8 mouse cellular contexts compared by ENCODE assay signal in genomic region chr2:91183148-91183513, GRCm38 (mm10). TPM values are rescaled to one million over a fixed set of nuclear protein-coding genes. Genes with fewer than 3 reads are reported as not detected.
DNase-seq lines count a peak whose midpoint lies in the region; ATAC-seq and TF ChIP-seq lines count a peak whose summit lies in the region.

No protein-coding gene starts in this region.

- peak; percentile 96 for ATAC-seq in forebrain, postnatal 0 days
- peak; percentile 87 to 90 for ATAC-seq in hematopoietic stem cell, adult 5-6 weeks (replicated peaks in 1 of 2; ENCODE audit: insufficient read depth in 1 of 2, low FRiP score in 2 of 2, low TSS enrichment in 1 of 2, low read depth in 1 of 2, poor library complexity in 2 of 2, severe bottlenecking in 2 of 2)
- peak; percentile 94 for ATAC-seq in lung, embryonic 16.5 days (ENCODE audit: low read depth)

- H3K27ac ChIP-seq in MEL (ENCODE audit: control insufficient read depth, low read depth, low read length): peak overlapping the region; percentile 98
- H3K27ac ChIP-seq in cerebellum, adult 2 months (ENCODE audit: insufficient read depth, low read length): peak overlapping the region; percentile 84
- H3K27ac ChIP-seq in forebrain, postnatal 0 days (ENCODE audit: low read depth, low read length): peak overlapping the region; percentile 92
- peak overlapping the region; percentile 73 for H3K27ac ChIP-seq in lung, embryonic 16.5 days (ENCODE audit: low read length)

- TF ChIP-seq CTCF in MEL (IDR thresholded peaks at IDR 0.05 in 2 of 3, conservative IDR thresholded peaks at IDR 0.05 in 1 of 3; ENCODE audit: control insufficient read depth in 1 of 3, insufficient read depth in 1 of 3, low read depth in 2 of 3, low read length in 3 of 3, poor library complexity in 1 of 3, severe bottlenecking in 1 of 3): no peak
- TF ChIP-seq CTCF in cerebellum, adult 2 months (IDR thresholded peaks at IDR 0.05; ENCODE audit: borderline replicate concordance, insufficient read depth, low read depth, low read length): no peak
- TF ChIP-seq CTCF in forebrain, postnatal 0 days (IDR thresholded peaks at IDR 0.05; ENCODE audit: low read depth): no peak

- peaks cover 3 to 21% of the 10 kb centered on the region in 2 experiments; a peak in 3 of 4 replicates for H3K36me3 ChIP-seq in MEL (ENCODE audit: control insufficient read depth in 1 of 2, insufficient read depth in 2 of 2, low read length in 2 of 2)
- H3K36me3 ChIP-seq in forebrain, postnatal 0 days (ENCODE audit: insufficient read depth): peaks cover 9% of the 10 kb centered on the region; the same call in 1 of the 2 replicates
- H3K36me3 ChIP-seq in lung, embryonic 16.5 days (ENCODE audit: control insufficient read depth, insufficient read depth, low read length): no peaks in the 10 kb centered on the region; the same call in 1 of the 2 replicates

- no peaks in the 10 kb centered on the region for H3K9me3 ChIP-seq in MEL (replicated peaks; ENCODE audit: insufficient read depth, low read length)
- H3K9me3 ChIP-seq in forebrain, postnatal 0 days (ENCODE audit: low read length): no peaks in the 10 kb centered on the region
- H3K9me3 ChIP-seq in lung, embryonic 16.5 days (ENCODE audit: control insufficient read depth, low read length): no peaks in the 10 kb centered on the region

- peaks cover 7 to 31% of the 10 kb centered on the region in 2 experiments for H3K4me1 ChIP-seq in MEL (ENCODE audit: control insufficient read depth in 1 of 2, insufficient read depth in 2 of 2, low read length in 2 of 2)
- H3K4me1 ChIP-seq in cerebellum, adult 2 months (ENCODE audit: control insufficient read depth, insufficient read depth, low read length): peaks cover 3% of the 10 kb centered on the region; the same call in 1 of the 2 replicates
- peaks cover 13% of the 10 kb centered on the region for H3K4me1 ChIP-seq in forebrain, postnatal 0 days (ENCODE audit: insufficient read depth)
- peaks cover 9% of the 10 kb centered on the region for H3K4me1 ChIP-seq in lung, embryonic 16.5 days (replicated peaks; ENCODE audit: control insufficient read depth, insufficient read depth, low read length)

- H3K4me3 ChIP-seq in MEL (ENCODE audit: control insufficient read depth in 1 of 2, insufficient read depth in 1 of 2, low read depth in 2 of 2, low read length in 2 of 2): peak overlapping the region; percentile 74 to 82
- peak overlapping the region; percentile 97 for H3K4me3 ChIP-seq in cerebellum, adult 2 months (replicated peaks; ENCODE audit: insufficient read depth, low read depth, low read length)
- peak overlapping the region; percentile 91 for H3K4me3 ChIP-seq in forebrain, postnatal 0 days (ENCODE audit: low read depth, low read length)
- peak overlapping the region; percentile 94 for H3K4me3 ChIP-seq in lung, embryonic 16.5 days (ENCODE audit: low read length)

- 0% methylated on average over 9 of the region's 9 CpGs for WGBS in cerebellum, adult 2 months
- WGBS in forebrain, postnatal 0 days: 1% methylated on average over 9 of the region's 9 CpGs
- WGBS in lung, embryonic 16.5 days: under 1% methylated on average over 9 of the region's 9 CpGs

- TF ChIP-seq RAD21 in MEL (IDR thresholded peaks at IDR 0.05; ENCODE audit: low read depth, low read length): no peak

- no peak for TF ChIP-seq POLR2A in MEL (IDR thresholded peaks at IDR 0.05; ENCODE audit: control insufficient read depth in 1 of 2, insufficient read depth in 1 of 2, low read depth in 1 of 2, low read length in 2 of 2, poor library complexity in 1 of 2)
- no peak for TF ChIP-seq POLR2A in cerebellum, adult 2 months (IDR thresholded peaks at IDR 0.05; ENCODE audit: borderline replicate concordance, insufficient read depth, low read length)

- H3K4me2 ChIP-seq in forebrain, postnatal 0 days (ENCODE audit: low read depth): peak overlapping the region; percentile 88
- peak overlapping the region; percentile 82 for H3K4me2 ChIP-seq in lung, embryonic 16.5 days (ENCODE audit: low read depth, low read length)

- no peak for TF ChIP-seq EP300 in MEL (IDR thresholded peaks at IDR 0.05; ENCODE audit: low read depth in 1 of 2, low read length in 2 of 2)

- H3K79me2 ChIP-seq in MEL (ENCODE audit: control insufficient read depth, insufficient read depth, low read length, poor library complexity): peaks cover 14% of the 10 kb centered on the region

- DNase-seq in MEL (ENCODE audit: low read depth, low spot score): peak; percentile 99
- DNase-seq in cerebellum, adult 2 months: peak; percentile 99
- DNase-seq in forebrain, postnatal 0 days: peak; percentile 97
- DNase-seq in layer of hippocampus, adult 9-10 months (ENCODE audit: low spot score): peak; percentile 93
- DNase-seq in ovary, postnatal 10 days (ENCODE audit: low spot score): peak; percentile 62
- DNase-seq in thymus, postnatal 10 days (ENCODE audit: low spot score in 2 of 2): peak; percentile 97 to 98

- peak overlapping the region; percentile 90 for H3K9ac ChIP-seq in MEL (ENCODE audit: control insufficient read depth, low read depth, low read length, poor library complexity, severe bottlenecking)
- H3K9ac ChIP-seq in forebrain, postnatal 0 days: peak overlapping the region; percentile 81
- peak overlapping the region; percentile 72 for H3K9ac ChIP-seq in lung, embryonic 16.5 days (ENCODE audit: low read length)

- no peaks in the 10 kb centered on the region for H3K27me3 ChIP-seq in MEL (ENCODE audit: control insufficient read depth in 1 of 2, insufficient read depth in 2 of 2, low read length in 2 of 2)
- H3K27me3 ChIP-seq in cerebellum, adult 2 months (ENCODE audit: control insufficient read depth, insufficient read depth, low read length): no peaks in the 10 kb centered on the region
- no peaks in the 10 kb centered on the region for H3K27me3 ChIP-seq in forebrain, postnatal 0 days (ENCODE audit: insufficient read depth, low read length)
- no peaks in the 10 kb centered on the region for H3K27me3 ChIP-seq in lung, embryonic 16.5 days (ENCODE audit: control insufficient read depth, insufficient read depth, low read depth, low read length)

TF ChIP-seq in MEL, 35 proteins besides CTCF, POLR2A, EP300 and RAD21 (continues in another document):
- TF ChIP-seq BHLHE40 (IDR thresholded peaks at IDR 0.05; ENCODE audit: borderline replicate concordance, low read depth, low read length) (peak; percentile 62), MAX (IDR thresholded peaks at IDR 0.05; ENCODE audit: low read length) (peak; percentile 54; the same call in 1 of the 2 replicates), MXI1 (IDR thresholded peaks at IDR 0.05; ENCODE audit: low read depth, low read length) (no peak; the same call in 1 of the 2 replicates), TCF12 (IDR thresholded peaks at IDR 0.05; ENCODE audit: low read depth, low read length) (peak; percentile 29; the same call in 1 of the 2 replicates), SMC3 (IDR thresholded peaks at IDR 0.05; ENCODE audit: low read depth, low read length) (no peak), ELF1 (IDR thresholded peaks at IDR 0.05; ENCODE audit: low read depth, low read length) (peak; percentile 74), MYC (IDR thresholded peaks at IDR 0.05; ENCODE audit: low read depth, low read length) (peak; percentile 50; the same call in 1 of the 2 replicates), ZMIZ1 (IDR thresholded peaks at IDR 0.05; ENCODE audit: low read depth, low read length) (no peak), NELFE (IDR thresholded peaks at IDR 0.05; ENCODE audit: low read depth, low read length) (no peak), SIN3A (IDR thresholded peaks at IDR 0.05; ENCODE audit: low read length) (peak; percentile 45; the same call in 1 of the 2 replicates)

RNA-seq across cellular contexts. Expression of gene Madd, which starts 0.5 kb away (rescaled TPM):
- total RNA-seq in MEL (2012; rRNA removed): 15.7 and 17.5 TPM in 2 replicates
- 10 to 100 TPM in 1 of 2 experiments, not detected in 1; 27.4 TPM for polyA plus RNA-seq in MEL (2012; ENCODE audit: insufficient read depth in 1 of 2, insufficient read length in 2 of 2, low read depth in 1 of 2, low replicate concordance in 2 of 2, missing spikeins in 1 of 2)
- 175 and 186 TPM in 2 replicates for polyA plus RNA-seq in cerebellum, adult 2 months (2012; rRNA removed)
- total RNA-seq in forebrain, postnatal 0 days (2014; rRNA removed): 48.9 and 50.0 TPM in 2 replicates
- polyA plus RNA-seq in forebrain, postnatal 0 days (2015; fragmentation: Nextera tagmentation; extraction: Ambion mirVana): 20.4 and 28.5 TPM in 2 replicates
- 41.4 and 56.5 TPM in 2 replicates for total RNA-seq in hematopoietic stem cell, adult 5-6 weeks (2017)
- polyA plus RNA-seq in lung, embryonic 16.5 days (2015; fragmentation: Nextera tagmentation; extraction: Ambion mirVana): 10.4 and 12.7 TPM in 2 replicates

RNA-seq across cellular contexts. Expression of gene Nr1h3, which starts 19.5 kb away (rescaled TPM):
- 3.5 and 4.7 TPM in 2 replicates for total RNA-seq in MEL (2012; rRNA removed)
- 1 to 10 TPM in 1 of 2 experiments, not detected in 1; 6.9 TPM for polyA plus RNA-seq in MEL (2012; ENCODE audit: insufficient read depth in 1 of 2, insufficient read length in 2 of 2, low read depth in 1 of 2, low replicate concordance in 2 of 2, missing spikeins in 1 of 2)
- polyA plus RNA-seq in cerebellum, adult 2 months (2012; rRNA removed): 18.1 and 21.2 TPM in 2 replicates
- 1.5 and 3.4 TPM in 2 replicates for total RNA-seq in forebrain, postnatal 0 days (2014; rRNA removed)
- 1.6 and 1.8 TPM in 2 replicates for polyA plus RNA-seq in forebrain, postnatal 0 days (2015; fragmentation: Nextera tagmentation; extraction: Ambion mirVana)
- total RNA-seq in hematopoietic stem cell, adult 5-6 weeks (2017): 0.25 TPM in 1 of 2 replicates, not detected in the other
- polyA plus RNA-seq in lung, embryonic 16.5 days (2015; fragmentation: Nextera tagmentation; extraction: Ambion mirVana): 27.0 and 30.8 TPM in 2 replicates

RNA-seq across cellular contexts. Expression of gene Acp2, which starts 19.6 kb away (rescaled TPM):
- 5.4 and 7.3 TPM in 2 replicates for total RNA-seq in MEL (2012; rRNA removed)
- 10 to 100 TPM in 1 of 2 experiments, not detected in 1; 11.3 TPM for polyA plus RNA-seq in MEL (2012; ENCODE audit: insufficient read depth in 1 of 2, insufficient read length in 2 of 2, low read depth in 1 of 2, low replicate concordance in 2 of 2, missing spikeins in 1 of 2)
- polyA plus RNA-seq in cerebellum, adult 2 months (2012; rRNA removed): 35.9 and 37.3 TPM in 2 replicates
- 32.9 and 39.4 TPM in 2 replicates for total RNA-seq in forebrain, postnatal 0 days (2014; rRNA removed)
- 24.4 and 32.2 TPM in 2 replicates for polyA plus RNA-seq in forebrain, postnatal 0 days (2015; fragmentation: Nextera tagmentation; extraction: Ambion mirVana)
- 7.9 and 11.4 TPM in 2 replicates for total RNA-seq in hematopoietic stem cell, adult 5-6 weeks (2017)
- polyA plus RNA-seq in lung, embryonic 16.5 days (2015; fragmentation: Nextera tagmentation; extraction: Ambion mirVana): 32.6 and 33.3 TPM in 2 replicates

RNA-seq across cellular contexts. Expression of gene Ddb2, which starts 53.7 kb away (rescaled TPM):
- total RNA-seq in MEL (2012; rRNA removed): 7.0 and 8.4 TPM in 2 replicates
- polyA plus RNA-seq in MEL (2012; ENCODE audit: insufficient read depth in 1 of 2, insufficient read length in 2 of 2, low read depth in 1 of 2, low replicate concordance in 2 of 2, missing spikeins in 1 of 2): 10 to 100 TPM in 1 of 2 experiments, not detected in 1; 12.6 TPM
- polyA plus RNA-seq in cerebellum, adult 2 months (2012; rRNA removed): 34.5 and 41.5 TPM in 2 replicates
- 11.2 and 12.9 TPM in 2 replicates for total RNA-seq in forebrain, postnatal 0 days (2014; rRNA removed)
- 10.0 and 10.2 TPM in 2 replicates for polyA plus RNA-seq in forebrain, postnatal 0 days (2015; fragmentation: Nextera tagmentation; extraction: Ambion mirVana)
- 30.8 and 33.9 TPM in 2 replicates for total RNA-seq in hematopoietic stem cell, adult 5-6 weeks (2017)
- 22.0 and 22.1 TPM in 2 replicates for polyA plus RNA-seq in lung, embryonic 16.5 days (2015; fragmentation: Nextera tagmentation; extraction: Ambion mirVana)

Comparison
In these comparisons a context has a peak if more than half of its experiments do, and no peak if none do; other contexts are left out.
1. Peak in every context shown above with its lines: DNase-seq, ATAC-seq, H3K4me3 ChIP-seq and H3K27ac ChIP-seq.